Mouse (Mus musculus) heart, postnatal 10 days (tissue): ENCODE data around the gene Spint2. TPM values are rescaled to one million over a fixed set of nuclear protein-coding genes. Genes with fewer than 3 reads are reported as not detected.
A peak's percentile ranks its signal among the peaks of the same experiment; 100 is the strongest.
"Not testable (repeated sequence)": the region's sequence is repeated elsewhere in the genome, so short reads cannot be mapped to it uniquely, and the experiment has no call there.

Experiments
- DNase-seq, 2 experiments: peaks; one replicate each; pipeline ENCODE4 v3.0.0; 2021
- intact Hi-C: fragments of 180-260 bp; cut with DNase I; formaldehyde crosslinking; loops from one replicate; pipeline ENCODE4 v1.15.1; 2025
- total RNA-seq, 2 experiments: library from RNA; stranded (reverse); gene quantifications; 2 replicates each; pipeline ENCODE4 v1.2.3; 2021

Gene Spint2
- total RNA-seq, 2 experiments from 2014 or later: 53.3 to 62.7 TPM

DNA sequence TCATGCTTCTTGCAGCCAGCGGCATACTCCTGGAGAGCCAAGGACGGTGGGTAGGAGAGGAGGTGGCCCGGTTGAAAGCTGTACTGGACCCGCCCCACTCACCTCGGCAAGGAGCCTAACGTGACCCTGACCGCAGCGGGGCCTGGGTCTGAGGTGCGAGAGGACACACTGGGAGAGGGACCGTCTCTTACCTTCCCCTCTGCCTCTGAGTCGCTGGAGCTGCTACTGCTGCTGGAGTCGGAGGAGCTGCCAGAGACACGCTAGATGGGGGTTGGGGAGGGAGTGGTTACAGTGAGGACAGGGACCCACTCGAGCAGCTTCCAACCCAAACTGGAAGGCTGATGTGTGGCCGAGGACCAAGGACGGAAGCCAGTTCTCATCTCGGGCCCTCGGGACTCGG, 34.0 kb downstream of the Spint2 start:
- intact Hi-C loops: loop anchor here (2.0 to 5.0 kb wide), 4 partner anchors 35 to 275 kb away; partner anchors contain the start of gene Spint2
- peak; percentile 38 to 53 for DNase-seq

DNA sequence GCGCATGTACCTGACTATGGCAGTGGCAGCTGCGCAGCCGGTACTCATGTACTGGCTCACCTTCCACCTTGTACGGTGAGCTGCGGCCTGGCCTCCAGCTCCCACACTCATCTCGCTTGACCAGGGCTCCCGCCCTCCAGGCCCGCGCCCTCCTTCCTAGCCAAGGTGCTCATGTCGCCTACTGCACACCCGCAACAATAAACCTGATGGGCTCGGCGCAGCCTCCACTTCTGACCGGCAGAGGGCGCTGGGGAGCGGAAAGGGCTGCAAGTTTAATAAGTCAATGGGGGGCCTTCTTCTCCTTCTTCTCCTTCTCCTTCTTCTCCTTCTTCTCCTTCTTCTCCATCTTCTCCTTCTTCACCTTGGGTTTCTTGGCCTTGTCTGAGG, 34.4 kb downstream of the Spint2 start:
- intact Hi-C loops: loop anchor here (2.0 to 5.0 kb wide), 4 partner anchors 35 to 275 kb away; partner anchors contain the start of gene Spint2
- peak; percentile 83 to 92 for DNase-seq

DNA sequence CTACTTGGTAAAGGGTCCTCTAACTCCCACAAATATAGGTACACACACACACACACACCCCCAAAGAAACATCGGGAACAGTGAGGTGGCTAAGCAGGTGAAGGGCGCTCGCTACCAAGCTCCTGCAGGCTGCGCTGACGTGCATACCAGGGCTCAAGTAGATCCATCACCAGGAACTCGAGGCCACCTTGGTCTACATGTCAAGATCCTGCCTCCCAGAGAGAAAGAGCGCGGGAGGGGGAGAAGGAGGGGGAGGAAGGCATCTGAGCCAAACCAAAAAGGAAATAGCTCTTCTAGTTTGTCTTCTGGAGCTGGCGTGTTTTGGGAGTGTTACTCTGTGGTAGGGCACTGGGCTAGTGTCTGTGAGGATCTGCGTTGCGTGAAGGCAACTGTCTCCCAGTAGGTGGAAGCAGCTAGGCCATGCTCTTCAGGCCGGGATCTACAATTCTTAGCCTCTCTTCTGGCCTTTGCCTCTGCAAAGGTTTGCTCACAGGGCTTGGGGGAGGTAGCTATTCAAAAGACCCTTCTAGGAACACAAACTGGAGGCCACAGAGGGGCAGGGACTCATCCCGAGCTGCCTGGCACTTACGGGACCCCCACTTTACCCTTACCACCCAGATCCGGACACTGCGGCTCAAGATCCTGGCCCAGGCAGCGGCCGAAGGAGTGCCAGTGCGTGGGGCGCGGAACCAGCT, 34.9 kb downstream of the Spint2 start:
- intact Hi-C loops: loop anchor here (2.0 to 5.0 kb wide), 4 partner anchors 36 to 276 kb away; partner anchors contain the start of gene Spint2
- DNase-seq: no peak

DNA sequence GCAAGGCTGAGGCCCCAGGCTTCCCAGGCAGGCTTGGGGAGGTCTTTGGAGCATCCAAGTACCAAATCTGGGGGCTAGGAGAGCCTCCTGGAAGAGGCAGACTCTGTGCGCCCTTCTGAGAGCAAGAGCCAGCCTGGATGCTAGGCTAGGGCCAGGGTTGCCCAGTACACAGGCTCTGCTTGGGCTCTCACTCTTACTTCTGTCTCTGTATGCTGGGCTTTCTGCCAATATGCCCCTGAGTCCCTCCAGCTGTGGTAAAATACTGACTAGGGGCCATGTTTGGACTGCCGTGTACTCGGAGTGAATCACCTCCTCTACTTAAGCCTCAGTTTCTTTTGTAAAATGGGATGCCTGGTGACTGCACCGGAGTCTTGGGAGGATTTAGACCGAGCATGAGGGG, 35.7 kb downstream of the Spint2 start:
- DNase-seq: no peak
- intact Hi-C loops: loop anchor here (2.0 to 5.0 kb wide), 4 partner anchors 36 to 276 kb away; partner anchors contain the start of gene Spint2

DNA sequence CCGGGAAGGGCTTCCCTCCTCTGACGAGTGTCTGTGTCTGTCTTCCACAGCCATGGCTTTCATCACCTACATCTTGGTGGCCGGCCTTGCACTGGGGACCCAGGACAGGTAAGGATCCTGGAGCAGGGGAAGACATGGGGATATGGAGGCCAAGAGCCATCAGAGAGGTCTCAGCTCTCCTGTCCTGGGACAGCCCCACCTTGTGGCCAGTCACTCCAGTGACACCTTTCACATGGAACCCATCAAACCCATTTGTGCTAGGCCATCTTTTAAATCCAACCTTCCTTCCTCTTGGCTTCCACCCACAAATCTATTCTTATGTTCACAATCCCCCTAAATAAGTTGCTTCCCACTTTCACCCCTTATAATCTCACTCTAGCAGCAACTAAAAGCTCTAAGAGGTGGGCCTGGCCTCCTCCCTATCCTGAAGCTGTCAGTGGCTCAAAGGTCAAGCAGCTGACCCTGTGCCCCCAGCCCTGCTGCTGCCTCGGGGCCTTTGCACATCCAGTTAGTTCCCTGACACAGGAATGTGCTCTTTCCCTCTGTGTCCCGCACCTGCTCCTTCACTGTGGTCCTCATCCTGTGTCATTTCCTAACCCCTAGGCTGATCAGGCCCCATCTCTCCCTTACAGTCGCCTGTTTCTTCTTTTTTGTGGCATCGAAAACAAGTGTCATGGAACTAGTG, 36.8 kb downstream of the Spint2 start:
- DNase-seq: peak in 1 of 2 experiments; percentile 50
- intact Hi-C loops: loop anchor here (5.0 kb wide), 4 partner anchors 37 to 277 kb away; partner anchors contain the start of genes Ryr1 and Spint2

DNA sequence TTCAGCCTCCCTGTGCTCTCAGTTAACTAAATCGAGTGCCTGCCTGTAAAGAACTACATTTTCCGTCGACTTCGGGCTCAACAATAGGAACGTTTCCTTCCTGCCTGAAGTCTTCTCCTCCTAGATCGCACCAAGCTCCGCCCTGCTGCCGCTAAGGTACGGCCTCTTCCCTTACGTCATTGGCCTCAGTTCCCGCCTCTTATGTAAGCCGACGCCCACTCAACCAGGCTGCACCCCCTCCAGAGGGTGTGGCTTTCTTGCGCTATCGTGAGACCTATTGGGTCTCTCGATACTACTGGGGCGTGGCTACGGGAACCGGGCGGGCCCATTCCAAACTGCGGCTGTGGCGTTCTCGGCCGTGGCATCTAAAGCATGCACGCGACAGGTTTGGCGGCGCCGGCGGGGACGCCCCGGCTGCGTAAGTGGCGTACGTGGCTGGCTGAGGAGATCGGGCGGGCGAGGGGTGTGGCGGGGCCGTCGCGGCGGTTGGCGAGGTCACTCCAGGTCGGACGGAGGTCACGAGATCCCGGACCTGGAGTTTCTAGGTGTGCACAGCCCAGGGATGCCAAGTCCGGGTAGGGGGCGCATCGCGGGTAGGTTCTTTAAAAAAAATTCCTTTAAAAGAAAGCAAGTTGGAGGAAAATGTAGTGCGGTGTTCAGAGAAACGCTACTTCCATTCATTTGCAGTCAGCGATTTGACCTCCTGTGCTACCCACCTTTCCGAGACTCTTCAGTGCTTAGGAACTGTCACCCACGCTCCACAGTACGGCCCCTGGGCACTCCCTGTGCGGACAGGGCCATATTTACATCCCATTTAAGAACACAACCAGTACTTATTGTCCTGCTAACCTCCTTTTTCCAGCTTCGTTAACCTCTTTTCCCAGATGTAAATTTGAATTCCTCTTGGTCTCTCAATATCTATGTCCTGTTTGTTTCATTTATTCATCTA, 43.4 kb downstream of the Spint2 start, which contains the start of gene Yif1b:
Gene Yif1b (plus strand): TSS at position 311 of the 949 bp plus-strand sequence.
- DNase-seq: peak; percentile 99
- intact Hi-C loops: loop anchor here (2.0 kb wide), 1 partner anchor 57 kb away; the partner anchor contains the start of gene Psmd8

DNA sequence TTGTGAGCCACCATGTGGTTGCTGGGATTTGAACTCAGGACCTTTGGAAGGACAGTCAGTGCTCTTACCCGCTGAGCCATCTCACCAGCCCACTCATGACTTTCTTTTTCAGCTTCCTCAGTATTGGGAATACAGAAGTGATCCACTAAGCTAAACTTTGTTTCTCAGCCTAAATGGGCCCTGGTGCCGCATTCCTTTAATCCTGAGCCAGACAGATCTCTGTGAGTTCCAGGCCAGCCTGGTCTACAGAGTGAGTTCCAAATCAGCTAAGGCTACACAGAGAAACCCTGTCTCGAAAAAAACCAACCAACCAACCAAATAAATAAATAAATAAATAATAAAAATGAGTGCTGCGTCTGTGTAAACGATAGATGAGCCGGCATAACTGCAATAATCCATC, 44.1 kb downstream of the Spint2 start:
- intact Hi-C loops, DNase-seq: not testable (repeated sequence)

DNA sequence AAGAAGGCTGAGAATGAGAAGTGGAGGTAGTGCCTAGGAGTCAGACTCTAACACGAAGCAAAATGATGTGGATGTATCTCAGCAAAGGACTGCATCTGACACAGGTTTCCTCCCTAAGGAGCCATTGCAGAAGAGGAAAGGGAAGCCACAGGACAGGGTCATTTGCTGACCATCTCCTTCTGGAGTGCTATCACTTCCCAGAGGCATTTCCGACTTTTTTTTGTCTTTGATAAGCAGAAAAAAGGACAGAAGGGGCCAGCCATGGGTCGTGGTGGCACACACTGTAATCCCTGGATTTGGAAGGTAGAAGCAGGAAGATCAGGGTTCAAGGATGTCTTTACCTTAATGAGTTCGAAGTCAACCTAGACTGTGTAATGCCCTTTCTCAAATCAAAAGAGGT, 45.1 kb downstream of the Spint2 start:
- DNase-seq: no peak
- intact Hi-C loops: no loop called here

DNA sequence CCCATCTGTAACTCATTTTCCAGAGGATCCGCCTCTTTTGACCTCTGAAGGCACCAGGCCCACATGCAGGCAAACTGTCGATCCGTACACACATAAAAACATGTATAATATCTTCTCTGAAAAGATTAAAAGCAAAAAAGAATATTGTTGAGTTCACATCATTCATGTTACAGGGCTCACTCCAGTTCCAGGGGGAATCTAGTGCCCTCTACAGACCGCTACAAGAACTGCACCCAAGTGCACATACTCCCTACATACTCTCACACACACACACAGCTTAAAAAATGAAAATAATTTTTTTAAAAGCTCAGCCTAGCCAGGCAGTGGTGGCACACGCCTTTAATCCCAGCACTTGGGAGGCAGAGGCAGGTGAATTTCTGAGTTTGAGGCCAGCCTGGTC, 47.1 kb downstream of the Spint2 start:
- no peak for DNase-seq
- intact Hi-C loops: no loop called here

DNA sequence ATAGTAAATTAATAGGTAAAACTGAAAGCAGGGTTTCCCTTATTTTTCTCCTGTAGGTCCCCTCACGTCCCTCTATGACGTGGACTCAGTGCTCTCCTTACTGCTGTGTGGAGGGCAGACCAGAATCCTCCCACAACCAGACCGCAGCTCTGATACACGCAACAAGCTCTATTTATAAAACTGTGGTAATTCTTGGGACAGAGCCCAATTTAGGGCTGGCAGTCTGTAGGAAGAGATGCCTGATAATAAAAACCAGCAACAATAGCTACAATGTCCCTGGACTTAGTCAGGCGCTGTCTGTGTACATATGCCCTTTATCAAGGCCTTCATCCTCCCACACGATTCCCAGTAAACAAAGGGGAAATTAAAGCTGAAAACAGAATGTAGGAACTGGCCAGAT, 48.0 kb downstream of the Spint2 start:
- DNase-seq: peak; percentile 71 to 77
- intact Hi-C loops: no loop called here

DNA sequence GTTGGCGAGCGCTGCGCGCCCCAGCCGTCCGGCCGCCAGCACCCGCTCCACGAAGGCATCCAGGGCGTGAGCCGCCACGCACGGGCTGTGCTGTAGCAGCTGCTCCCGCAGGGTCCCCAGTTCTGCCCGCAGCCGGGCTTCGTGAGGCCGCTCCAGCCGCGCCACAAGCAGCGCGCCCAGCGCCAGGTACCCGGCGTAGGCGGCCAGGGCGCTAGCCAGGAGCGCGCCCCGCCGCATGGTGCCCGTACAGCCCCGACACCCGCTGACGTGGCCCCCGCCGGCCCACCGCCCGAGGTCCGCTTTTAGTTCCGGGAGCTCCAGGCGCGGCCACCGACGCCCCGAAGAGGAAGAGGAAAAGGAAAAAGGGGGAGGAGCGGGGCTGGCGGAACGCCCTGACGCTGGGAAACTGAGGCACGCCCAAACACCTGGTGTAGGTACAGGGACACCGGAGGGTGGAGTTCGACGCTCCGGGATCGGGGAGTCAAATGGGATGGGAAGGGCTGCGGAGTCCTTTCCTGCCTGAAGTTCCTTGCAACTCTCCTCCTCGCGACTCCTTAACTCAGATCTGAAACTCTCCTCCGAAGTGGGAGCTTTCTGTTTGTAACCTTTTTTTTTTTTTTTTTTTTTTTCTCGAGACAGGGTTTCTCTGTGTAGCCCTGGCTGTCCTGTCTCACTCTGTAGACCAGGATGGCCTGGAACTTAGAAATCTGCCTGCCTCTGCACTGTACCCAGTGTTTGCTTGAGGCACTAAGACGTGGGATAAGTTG, 49.3 kb downstream of the Spint2 start, which contains the start of gene Kcnk6:
Gene Kcnk6 (minus strand): TSS at position 269 of the 767 bp plus-strand sequence.
- DNase-seq: peak; percentile 69
- intact Hi-C loops: no loop called here

DNA sequence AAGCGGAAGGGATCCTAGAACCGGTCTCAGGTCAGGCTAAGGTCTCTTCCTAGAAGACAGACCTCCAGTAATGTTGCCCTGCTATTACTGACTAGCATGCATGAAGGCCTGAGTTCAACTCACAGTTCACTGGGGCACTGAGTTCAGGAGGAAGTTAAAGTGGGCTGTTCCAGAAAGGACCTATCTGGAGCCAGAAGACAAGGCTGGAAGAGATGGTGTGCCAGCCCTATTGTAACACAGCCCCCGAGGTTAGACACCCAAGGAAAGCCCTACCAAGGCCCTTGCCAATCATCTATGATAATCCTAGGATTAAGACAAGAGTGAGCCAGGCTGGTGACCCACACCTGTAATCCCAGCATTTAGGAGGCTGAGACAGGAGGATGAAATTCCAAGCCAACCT, 50.2 kb downstream of the Spint2 start:
- intact Hi-C loops: no loop called here
- DNase-seq: peak in 1 of 2 experiments; percentile 24

DNA sequence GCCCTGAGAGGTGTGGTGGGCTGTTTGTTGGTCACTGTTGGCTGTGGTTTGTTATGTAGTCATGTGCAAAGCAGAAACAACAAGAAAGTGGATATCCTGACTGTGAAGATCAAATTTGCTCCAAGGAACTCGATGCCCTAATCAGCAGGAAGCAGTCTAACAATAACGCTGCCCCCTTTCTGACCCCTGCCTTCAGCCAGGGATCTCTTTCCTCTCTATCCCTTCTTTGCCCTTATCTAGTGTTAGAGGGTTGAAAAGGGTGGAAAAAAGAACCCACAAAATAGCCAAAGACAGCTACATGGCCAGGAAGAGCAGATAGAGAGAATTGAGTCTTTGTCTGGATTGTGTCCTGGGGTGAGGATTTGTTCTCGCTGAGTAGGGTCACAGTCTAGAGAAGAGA, 51.2 kb downstream of the Spint2 start:
- no peak for DNase-seq
- intact Hi-C loops: no loop called here

DNA sequence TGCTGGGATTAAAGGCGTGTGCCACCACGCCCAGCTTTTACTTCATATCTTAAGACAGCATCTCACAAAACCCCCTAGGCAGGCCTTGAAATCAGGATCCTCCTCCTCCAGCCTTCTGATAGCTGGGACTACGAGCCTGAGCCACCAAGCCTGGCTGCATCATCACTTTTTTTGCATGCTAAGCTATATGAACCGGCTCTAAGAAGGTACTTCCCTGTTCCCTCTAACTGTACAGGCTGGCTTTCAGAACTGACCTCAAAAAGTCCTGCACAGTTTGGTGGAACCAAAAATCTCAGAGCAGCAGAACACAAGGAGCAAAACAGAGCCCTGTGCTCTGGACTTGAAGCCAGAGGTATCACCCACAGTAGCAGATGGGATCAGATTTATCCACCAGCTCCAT, 53.5 kb downstream of the Spint2 start:
- DNase-seq: no peak
- intact Hi-C loops: no loop called here

DNA sequence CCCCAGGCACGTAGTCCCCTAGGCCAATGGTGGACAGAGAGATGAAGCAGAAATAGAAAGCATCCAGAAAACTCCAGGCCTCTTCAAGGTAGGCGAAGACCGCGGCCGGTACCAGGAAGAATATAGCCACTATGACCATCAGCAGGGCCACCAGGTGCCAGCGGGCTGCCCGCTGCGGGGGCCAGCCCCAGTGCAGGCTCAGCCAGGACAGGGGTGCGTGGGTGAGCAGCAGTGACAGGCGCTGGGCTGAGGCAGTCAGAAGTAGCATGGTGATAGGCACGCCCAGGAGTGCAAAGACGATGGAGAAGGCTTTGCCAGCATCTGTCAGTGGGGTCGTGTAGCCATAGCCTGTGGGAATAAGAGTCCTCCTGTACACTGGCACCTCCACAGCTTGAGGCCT, 56.2 kb downstream of the Spint2 start:
- no peak for DNase-seq
- intact Hi-C loops: no loop called here

DNA sequence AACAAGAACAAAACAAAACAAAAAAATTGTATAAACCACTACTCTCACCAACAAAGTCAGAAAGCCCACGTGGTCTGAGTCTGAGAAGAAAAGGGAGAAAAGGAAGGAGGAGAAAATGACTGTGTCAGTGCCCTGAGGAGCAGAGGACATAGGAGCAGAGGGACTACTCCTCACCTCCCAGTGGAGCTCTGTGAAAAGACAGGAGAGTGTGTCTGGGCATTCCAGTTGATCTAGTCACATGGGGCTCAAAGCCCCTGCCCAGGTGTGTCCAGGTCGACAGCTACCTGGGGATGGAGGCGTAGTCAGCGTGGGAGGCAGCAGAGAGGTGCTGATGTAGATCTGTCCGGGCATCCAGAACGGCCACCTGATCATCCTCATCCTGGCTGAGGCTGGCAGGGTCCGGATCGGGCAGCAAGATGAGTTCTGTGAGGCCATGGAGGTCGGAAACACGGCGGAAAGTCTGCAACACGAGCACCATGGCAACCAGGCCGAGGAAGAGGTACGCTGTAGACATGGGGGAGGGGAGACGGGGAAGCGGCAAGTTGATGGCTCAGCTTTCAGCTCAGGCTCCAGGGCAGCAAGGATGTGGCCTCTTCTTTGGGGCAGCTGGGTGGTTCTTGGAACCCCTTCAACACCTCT, 56.8 kb downstream of the Spint2 start:
- no peak for DNase-seq
- intact Hi-C loops: no loop called here

DNA sequence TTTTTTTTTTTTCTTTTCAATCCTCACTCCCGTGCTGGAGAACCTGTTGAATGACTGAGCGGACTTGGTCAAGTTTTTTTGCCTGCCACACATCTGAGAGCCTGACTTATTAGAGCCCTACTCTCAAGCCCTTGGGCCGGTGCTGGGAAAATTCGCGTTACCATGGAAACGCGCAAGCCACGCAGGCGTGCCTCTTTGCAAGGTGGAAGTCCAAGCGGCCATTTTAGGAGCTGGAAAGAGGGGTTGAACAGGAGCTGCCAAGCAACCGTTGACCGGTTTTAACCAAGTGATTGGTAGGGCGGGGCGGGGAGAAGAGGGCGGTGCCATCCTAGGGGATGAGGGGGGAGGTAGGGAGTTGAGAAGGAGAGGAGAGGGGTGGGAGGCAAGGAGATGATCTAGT, 66.9 kb downstream of the Spint2 start:
- intact Hi-C loops: no loop called here
- no peak for DNase-seq

DNA sequence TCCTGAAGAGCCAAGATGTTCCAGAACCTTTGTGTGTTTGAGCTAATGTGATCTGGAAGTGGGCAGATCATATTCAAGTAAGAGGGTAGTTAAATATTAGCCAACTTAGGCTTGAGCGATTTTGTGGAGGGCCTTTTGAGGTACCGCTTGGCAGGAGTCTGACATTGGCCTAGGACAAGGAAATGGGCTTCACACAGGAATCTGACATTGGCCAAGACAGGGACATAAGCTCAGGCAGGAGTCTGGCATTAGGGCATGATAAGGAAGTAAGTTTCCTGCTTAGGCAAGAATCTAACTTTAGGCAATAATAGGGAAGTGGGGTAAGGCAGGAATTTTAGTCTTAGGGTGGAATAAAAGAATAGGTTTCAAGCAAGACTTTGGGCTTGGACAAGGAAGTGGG, 67.5 kb downstream of the Spint2 start:
- DNase-seq: no peak
- intact Hi-C loops: no loop called here

DNA sequence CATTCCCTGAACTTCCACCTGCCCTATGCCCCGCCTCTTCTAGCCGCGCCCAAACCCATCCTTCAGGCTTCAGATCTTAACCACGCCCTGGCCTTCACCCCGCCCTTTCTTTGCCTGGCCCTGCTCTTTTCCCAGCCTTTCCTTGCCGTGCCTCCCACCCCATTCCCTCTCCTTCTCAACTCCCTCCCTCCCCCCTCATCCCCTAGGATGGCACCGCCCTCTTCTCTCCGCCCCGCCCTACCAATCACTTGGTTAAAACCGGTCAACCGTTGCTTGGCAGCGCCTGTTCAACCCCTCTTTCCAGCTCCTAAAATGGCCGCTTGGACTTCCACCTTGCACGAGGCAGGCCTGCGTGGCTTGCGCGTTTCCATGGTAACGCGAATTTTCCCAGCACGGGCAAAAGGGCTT, 68.0 kb downstream of the Spint2 start, which contains the start of gene Catsperg1:
Gene Catsperg1 (minus strand): TSS at position 361 of the 408 bp plus-strand sequence.
- intact Hi-C loops: no loop called here

More for the DNA sequence above, 68.0 kb downstream of the Spint2 start, which contains the start of gene Catsperg1:
- no peak for DNase-seq
